Mouse (Mus musculus) thymus, adult 18-20 months (tissue): Measurements from ENCODE around the gene Tes3-ps.

Experiments used
- DNase-seq, 2 experiments: peaks; one replicate each; pipeline ENCODE4 v3.0.0; 2022; ENCODE audit warnings: mixed read lengths in 2 of 2

Tes3-ps gene

DNA sequence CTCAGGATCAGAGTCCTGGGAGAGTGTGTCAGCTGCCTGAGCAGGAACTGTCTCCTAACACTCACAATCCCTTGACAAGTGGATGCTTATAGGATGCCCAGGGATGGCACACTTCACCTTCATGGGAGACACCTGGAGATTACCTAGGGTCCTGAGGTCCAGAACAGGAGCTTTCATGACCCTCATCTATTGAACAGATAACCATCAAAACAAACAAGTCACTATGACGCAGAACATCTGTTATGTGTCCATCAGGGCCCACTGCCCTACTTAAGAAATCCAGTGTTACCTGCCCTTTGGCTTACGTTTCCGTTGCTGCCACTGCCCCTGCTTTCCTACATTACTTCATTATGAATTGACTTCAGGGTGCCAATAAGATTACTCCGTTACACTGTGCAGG, 12.7 kb downstream of the Tes3-ps start:
- DNase-seq, result no peak

DNA sequence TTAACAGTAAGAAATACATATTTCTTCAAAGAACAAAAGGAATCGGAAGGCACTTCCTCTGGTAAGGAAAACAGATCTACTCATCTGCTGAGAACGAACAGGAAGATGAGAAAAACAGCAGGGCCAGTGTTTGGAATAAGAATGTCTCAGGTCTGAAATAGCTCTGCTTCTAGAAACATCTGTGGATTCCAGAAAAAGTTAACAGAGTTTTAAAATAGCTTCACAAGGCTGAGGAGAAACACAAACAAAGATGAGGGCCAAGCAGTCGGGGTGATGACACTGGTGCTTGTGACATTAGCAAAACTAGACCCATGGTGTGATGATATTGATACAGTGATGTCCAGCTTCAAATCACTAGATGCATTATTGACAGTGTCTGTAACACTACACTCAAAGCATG, 14.1 kb downstream of the Tes3-ps start:
- DNase-seq, result no peak

DNA sequence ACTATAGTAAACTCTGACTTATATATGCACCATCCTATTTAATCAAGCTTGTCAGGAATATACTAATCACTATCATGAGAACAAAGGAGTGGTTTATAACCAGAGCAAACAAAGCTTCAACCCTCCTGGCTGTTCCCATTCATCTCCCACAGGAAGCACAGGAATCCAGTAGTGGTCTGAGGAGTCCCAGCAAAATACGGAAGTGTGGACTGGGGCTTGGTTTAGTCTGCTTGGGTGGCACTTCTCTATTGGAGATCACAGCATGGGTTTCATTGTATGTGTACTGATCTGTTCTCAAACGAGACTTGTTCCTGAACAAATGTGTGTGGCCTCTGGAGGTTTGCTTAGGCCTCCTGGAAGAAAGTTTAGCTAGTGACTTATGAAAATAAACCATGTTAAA, 25.6 kb downstream of the Tes3-ps start:
- no peak for DNase-seq

DNA sequence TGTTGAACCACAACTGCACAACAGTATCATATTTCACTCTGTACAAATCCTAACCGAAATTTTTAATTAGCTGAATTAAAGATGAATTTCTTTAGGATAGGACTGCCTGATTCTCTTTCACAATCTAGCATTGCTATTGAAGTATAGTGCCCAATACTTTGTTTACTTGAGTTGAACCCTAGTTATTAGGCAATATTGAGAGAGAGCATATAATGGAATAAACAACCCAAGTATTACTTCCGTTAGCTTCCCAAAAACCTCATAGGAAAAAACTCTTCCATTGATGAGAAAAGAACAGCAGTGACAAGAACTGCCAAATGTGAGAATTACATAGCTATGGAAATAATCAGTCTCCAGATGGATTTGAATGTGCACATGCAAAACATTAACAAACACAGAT, 33.1 kb downstream of the Tes3-ps start:
- no peak for DNase-seq

DNA sequence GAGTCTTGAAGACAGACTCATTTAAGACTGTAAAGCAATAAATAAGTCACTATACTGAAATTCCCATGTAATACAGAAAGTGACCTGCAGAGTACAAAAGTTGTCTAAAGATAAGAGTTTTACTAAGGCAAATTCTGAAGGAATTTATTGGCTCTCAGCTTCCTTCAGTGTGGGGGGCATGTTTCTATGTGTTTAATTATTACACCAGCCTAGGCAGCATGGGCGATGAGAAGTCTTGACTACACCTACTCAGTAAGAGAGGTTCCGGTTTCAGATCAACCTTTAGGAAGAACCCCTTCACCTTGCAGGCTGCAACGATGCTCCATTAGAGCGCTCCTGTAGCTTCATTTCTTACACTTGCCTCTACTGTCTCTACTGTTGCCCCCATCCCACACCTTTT, 37.5 kb downstream of the Tes3-ps start:
- no peak for DNase-seq

DNA sequence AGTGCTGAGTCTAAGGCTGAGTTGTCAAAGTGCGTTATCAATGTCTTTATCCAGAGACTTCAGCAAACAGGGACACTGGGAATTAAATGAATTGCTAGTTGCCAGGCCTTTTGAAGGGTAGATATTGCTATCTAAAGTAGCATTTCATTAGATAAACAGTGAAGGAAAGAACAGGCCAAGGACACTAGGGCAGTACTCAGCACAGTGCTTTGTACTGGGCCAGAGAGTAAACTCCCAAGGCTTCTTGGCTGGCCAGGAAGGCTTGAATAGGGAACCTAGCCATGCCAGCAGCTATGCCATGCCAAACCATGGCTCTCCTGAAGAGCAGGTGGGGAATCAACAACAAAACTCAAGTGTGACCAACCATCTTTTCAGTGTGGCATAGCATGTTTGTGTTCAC, 43.8 kb downstream of the Tes3-ps start:
- DNase-seq, result no peak

DNA sequence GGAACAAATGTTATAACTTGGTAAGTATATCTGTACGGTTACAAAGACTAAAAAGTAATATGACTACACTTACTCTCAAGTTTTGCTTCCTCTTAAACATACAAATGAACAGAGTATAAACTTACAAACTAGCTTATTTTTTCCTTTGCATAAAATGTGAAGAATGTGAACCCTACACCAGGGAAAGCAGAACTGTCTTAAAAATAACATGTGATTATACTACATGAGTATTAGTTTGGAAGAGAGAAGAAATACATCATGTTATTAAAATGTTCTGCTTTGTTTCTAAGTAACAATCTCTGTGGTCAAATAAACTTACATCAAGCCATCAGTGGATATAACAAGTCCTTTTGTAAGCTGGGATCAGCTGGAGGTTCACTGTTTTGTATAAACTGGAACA, 45.6 kb downstream of the Tes3-ps start:
- DNase-seq, result no peak

DNA sequence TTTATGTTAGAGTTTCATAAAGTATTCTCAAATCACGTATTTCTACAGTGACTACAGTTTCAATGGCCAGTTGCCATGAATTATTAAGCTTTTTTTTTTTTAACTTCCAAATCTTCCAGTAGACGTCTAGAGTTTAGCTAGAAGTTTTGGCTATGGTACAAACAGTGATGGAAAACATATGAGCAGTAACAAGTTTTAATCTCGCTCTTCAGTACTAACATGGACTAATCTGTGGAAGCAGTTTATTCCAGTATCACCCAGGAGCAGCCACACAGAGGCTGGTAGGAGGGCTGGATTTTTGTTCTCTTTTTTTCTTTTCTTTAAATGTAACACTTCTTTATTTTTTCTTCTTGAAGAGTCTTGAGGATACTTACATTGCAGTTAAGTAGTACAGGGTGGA, 51.2 kb downstream of the Tes3-ps start, which contains the start of gene Aspn:
Gene Aspn (plus strand): TSS at position 165 of the 400 bp plus-strand sequence.
- DNase-seq, result no peak

DNA sequence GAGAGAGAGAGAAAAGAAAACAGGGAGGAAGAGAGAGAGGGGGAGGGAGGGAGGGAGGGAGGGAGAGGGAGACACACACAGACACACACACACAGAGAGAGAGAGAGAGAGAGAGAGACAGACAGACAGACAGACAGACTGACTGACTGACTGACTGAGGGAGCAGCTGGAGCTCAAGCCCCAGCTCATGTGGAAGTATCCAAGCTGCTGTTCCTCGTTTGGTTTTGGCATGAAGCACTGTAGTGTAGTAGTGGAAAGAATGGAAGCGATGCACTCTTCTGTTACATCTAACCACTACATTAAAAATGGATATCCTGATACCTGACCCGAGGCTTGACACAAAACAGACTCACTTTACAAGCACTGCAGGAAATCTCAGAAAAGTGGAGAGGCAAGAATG, 52.5 kb downstream of the Tes3-ps start:
- DNase-seq, result no peak
